Mouse (Mus musculus): ENCODE measurements at regions not wholly inside any gene's neighbourhood (a gene's known extent, or its start where the extent isn't known, plus 50 kb on each side); places are given as distances from the start of the nearest gene placed in this dataset.

- no peak overlapping the region for H3K9ac ChIP-seq
- WGBS: 46% methylated on average over 6 of the region's 6 CpGs
- H3K4me1 ChIP-seq: no peaks in the 10 kb centered on the region
- no peaks in the 10 kb centered on the region for H3K36me3 ChIP-seq
- H3K4me3 ChIP-seq: no peak overlapping the region
- H3K9me3 ChIP-seq: no peaks in the 10 kb centered on the region
- H3K4me2 ChIP-seq: no peak overlapping the region
- H3K27me3 ChIP-seq: no peaks in the 10 kb centered on the region
- no peak for ATAC-seq (ENCODE audit: insufficient number of reproducible peaks, insufficient read depth, low FRiP score, low TSS enrichment, low read depth)
- H3K27ac ChIP-seq: no peak overlapping the region
These were observed 171.8 kb downstream of the Ankrd50 start for GRCm38 (mm10) chr3:38312834-38313233.

GRCm38 (mm10) chr3:38312121-38312520 lies 172.5 kb downstream of the Ankrd50 start:
- Histone ChIP-seq H3K9ac (no peak overlapping the region), H3K27me3 (no peaks in the 10 kb centered on the region), H3K36me3 (no peaks in the 10 kb centered on the region), H3K9me3 (no peaks in the 10 kb centered on the region), H3K4me1 (no peaks in the 10 kb centered on the region), H3K4me2 (no peak overlapping the region), H3K4me3 (no peak overlapping the region), H3K27ac (no peak overlapping the region)
- ATAC-seq (ENCODE audit: insufficient number of reproducible peaks, insufficient read depth, low FRiP score, low TSS enrichment, low read depth): no peak
- 57% methylated on average over 3 of the region's 3 CpGs for WGBS

GRCm38 (mm10) chr3:38299898-38300751 lies 184.5 kb downstream of the Ankrd50 start:
- H3K4me2 ChIP-seq: no peak overlapping the region
- H3K27me3 ChIP-seq: no peaks in the 10 kb centered on the region
- no peak for ATAC-seq (ENCODE audit: insufficient number of reproducible peaks, insufficient read depth, low FRiP score, low TSS enrichment, low read depth)
- H3K4me1 ChIP-seq: 0 out of 2 replicates have a peak, but pooled peaks cover 5% of the 10 kb centered on the region
- H3K9ac ChIP-seq: no peak overlapping the region
- 74% methylated on average over 11 of the region's 11 CpGs for WGBS
- H3K4me3 ChIP-seq: no peak overlapping the region
- H3K27ac ChIP-seq: no peak overlapping the region
- H3K9me3 ChIP-seq: no peaks in the 10 kb centered on the region
- no peaks in the 10 kb centered on the region for H3K36me3 ChIP-seq

GRCm38 (mm10) chr3:38299236-38299897 lies 185.3 kb downstream of the Ankrd50 start:
- no peak for ATAC-seq (ENCODE audit: insufficient number of reproducible peaks, insufficient read depth, low FRiP score, low TSS enrichment, low read depth)
- WGBS: 14% methylated on average over 2 of the region's 2 CpGs

GRCm38 (mm10) chr3:38297499-38297898 lies 187.1 kb downstream of the Ankrd50 start:
- Histone ChIP-seq H3K27ac (no peak overlapping the region), H3K4me2 (no peak overlapping the region), H3K4me3 (no peak overlapping the region), H3K9ac (no peak overlapping the region), H3K36me3 (no peaks in the 10 kb centered on the region), H3K4me1 (0 out of 2 replicates have a peak, but pooled peaks cover 5% of the 10 kb centered on the region), H3K27me3 (no peaks in the 10 kb centered on the region), H3K9me3 (no peaks in the 10 kb centered on the region)
- WGBS: 54% methylated on average over 2 of the region's 2 CpGs
- no peak for ATAC-seq (ENCODE audit: insufficient number of reproducible peaks, insufficient read depth, low FRiP score, low TSS enrichment, low read depth)

More at GRCm38 (mm10) chr3:38299236-38299897, 185.3 kb downstream of the Ankrd50 start:
- no peak overlapping the region for H3K4me2 ChIP-seq
- 0 out of 2 replicates have a peak, but pooled peaks cover 5% of the 10 kb centered on the region for H3K4me1 ChIP-seq
- H3K27me3 ChIP-seq: no peaks in the 10 kb centered on the region
- H3K9me3 ChIP-seq: no peaks in the 10 kb centered on the region
- H3K4me3 ChIP-seq: no peak overlapping the region
- H3K27ac ChIP-seq: no peak overlapping the region
- H3K36me3 ChIP-seq: no peaks in the 10 kb centered on the region
- no peak overlapping the region for H3K9ac ChIP-seq

- Histone ChIP-seq H3K4me1 (peaks cover 8% of the 10 kb centered on the region), H3K27ac (no peak overlapping the region), H3K9me3 (no peaks in the 10 kb centered on the region), H3K27me3 (no peaks in the 10 kb centered on the region), H3K4me3 (no peak overlapping the region), H3K4me2 (no peak overlapping the region), H3K9ac (no peak overlapping the region), H3K36me3 (no peaks in the 10 kb centered on the region)
- WGBS: 8% methylated on average over 3 of the region's 3 CpGs
- ATAC-seq (ENCODE audit: insufficient number of reproducible peaks, insufficient read depth, low FRiP score, low TSS enrichment, low read depth): no peak
These were observed 195.6 kb downstream of the Ankrd50 start for GRCm38 (mm10) chr3:38289062-38289461.

GRCm38 (mm10) chr3:38283687-38284124 lies 200.9 kb downstream of the Ankrd50 start:
- H3K27ac ChIP-seq: no peak overlapping the region
- no peak overlapping the region for H3K9ac ChIP-seq
- H3K4me2 ChIP-seq: no peak overlapping the region
- no peaks in the 10 kb centered on the region for H3K36me3 ChIP-seq
- no peak overlapping the region for H3K4me3 ChIP-seq
- whole genome bisulfite sequencing: 36% methylated on average over 11 of the region's 11 CpGs
- no peak for ATAC-seq (ENCODE audit: insufficient number of reproducible peaks, insufficient read depth, low FRiP score, low TSS enrichment, low read depth)
- no peaks in the 10 kb centered on the region for H3K9me3 ChIP-seq
- H3K27me3 ChIP-seq: no peaks in the 10 kb centered on the region
- peaks cover 13% of the 10 kb centered on the region; the same call in 1 of the 2 replicates for H3K4me1 ChIP-seq

GRCm38 (mm10) chr3:38282891-38283290 lies 201.8 kb downstream of the Ankrd50 start:
- no peaks in the 10 kb centered on the region for H3K27me3 ChIP-seq
- no peak overlapping the region for H3K4me3 ChIP-seq
- H3K36me3 ChIP-seq: no peaks in the 10 kb centered on the region
- H3K4me1 ChIP-seq: peaks cover 11% of the 10 kb centered on the region; the same call in 1 of the 2 replicates
- no peaks in the 10 kb centered on the region for H3K9me3 ChIP-seq
- ATAC-seq (ENCODE audit: insufficient number of reproducible peaks, insufficient read depth, low FRiP score, low TSS enrichment, low read depth): no peak
- H3K27ac ChIP-seq: no peak overlapping the region
- no peak overlapping the region for H3K4me2 ChIP-seq
- H3K9ac ChIP-seq: no peak overlapping the region
- WGBS: 77% methylated on average over 4 of the region's 4 CpGs

GRCm38 (mm10) chr3:38281683-38282082 lies 203.0 kb downstream of the Ankrd50 start:
- WGBS: 31% methylated on average over 4 of the region's 4 CpGs
- H3K9ac ChIP-seq: no peak overlapping the region
- H3K4me2 ChIP-seq: no peak overlapping the region
- H3K4me3 ChIP-seq: no peak overlapping the region
- no peaks in the 10 kb centered on the region for H3K27me3 ChIP-seq
- H3K4me1 ChIP-seq: peaks cover 11% of the 10 kb centered on the region; the same call in 1 of the 2 replicates
- no peaks in the 10 kb centered on the region for H3K36me3 ChIP-seq
- H3K9me3 ChIP-seq: no peaks in the 10 kb centered on the region
- no peak overlapping the region for H3K27ac ChIP-seq
- no peak for ATAC-seq (ENCODE audit: insufficient number of reproducible peaks, insufficient read depth, low FRiP score, low TSS enrichment, low read depth)

GRCm38 (mm10) chr3:38280876-38281275 lies 203.8 kb downstream of the Ankrd50 start:
- no peak overlapping the region for H3K27ac ChIP-seq
- no peaks in the 10 kb centered on the region for H3K36me3 ChIP-seq
- peaks cover 11% of the 10 kb centered on the region; the same call in 1 of the 2 replicates for H3K4me1 ChIP-seq
- WGBS: 87% methylated on average over 6 of the region's 6 CpGs
- no peak for ATAC-seq (ENCODE audit: insufficient number of reproducible peaks, insufficient read depth, low FRiP score, low TSS enrichment, low read depth)
- no peaks in the 10 kb centered on the region for H3K27me3 ChIP-seq
- no peak overlapping the region for H3K4me3 ChIP-seq
- no peaks in the 10 kb centered on the region for H3K9me3 ChIP-seq
- H3K4me2 ChIP-seq: no peak overlapping the region
- H3K9ac ChIP-seq: no peak overlapping the region

- H3K4me2 ChIP-seq: no peak overlapping the region
- H3K9me3 ChIP-seq: no peaks in the 10 kb centered on the region
- H3K27me3 ChIP-seq: no peaks in the 10 kb centered on the region
- WGBS: 66% methylated on average over 3 of the region's 3 CpGs
- ATAC-seq (ENCODE audit: insufficient number of reproducible peaks, insufficient read depth, low FRiP score, low TSS enrichment, low read depth): no peak
- no peak overlapping the region for H3K4me3 ChIP-seq
- peaks cover 15% of the 10 kb centered on the region for H3K4me1 ChIP-seq
- H3K36me3 ChIP-seq: no peaks in the 10 kb centered on the region
- H3K9ac ChIP-seq: no peak overlapping the region
- H3K27ac ChIP-seq: no peak overlapping the region
These were observed 204.5 kb downstream of the Ankrd50 start for GRCm38 (mm10) chr3:38280105-38280504.
